Mouse (Mus musculus) cerebellum, postnatal 14 days (tissue): ENCODE measurements around the gene Nkpd1.
A peak's percentile ranks its signal among the peaks of the same experiment; 100 is the strongest.
"Not testable (repeated sequence)": the region's sequence is repeated elsewhere in the genome, so short reads cannot be mapped to it uniquely, and the experiment has no call there.

Source experiments
- DNase-seq, 2 experiments: peaks; one replicate each; pipeline ENCODE4 v3.0.0; 2021; ENCODE audit warnings: mixed read lengths in 2 of 2

Gene Nkpd1

GRCm38 (mm10) chr7:19506969-19507611 lies 10.5 kb upstream of the Nkpd1 start:
- peak; percentile 65 to 76 for DNase-seq

GRCm38 (mm10) chr7:19507612-19507981 lies 10.0 kb upstream of the Nkpd1 start:
- DNase-seq = no peak

GRCm38 (mm10) chr7:19508150-19508923 lies 9.3 kb upstream of the Nkpd1 start, which contains the start of the genes Bloc1s3 and Trappc6a:
TSS of gene Bloc1s3 (minus strand) at chr7:19508367.
TSS of gene Trappc6a (plus strand) at chr7:19508395.
- peak; percentile 95 to 96 for DNase-seq

GRCm38 (mm10) chr7:19508924-19509568 lies 8.6 kb upstream of the Nkpd1 start:
- DNase-seq = no peak

GRCm38 (mm10) chr7:19509786-19510185 lies 7.9 kb upstream of the Nkpd1 start:
- DNase-seq = no peak

GRCm38 (mm10) chr7:19511934-19512333 lies 5.7 kb upstream of the Nkpd1 start:
- not testable (repeated sequence) for DNase-seq

- DNase-seq = no peak
These were observed 5.3 kb upstream of the Nkpd1 start for GRCm38 (mm10) chr7:19512353-19512752.

GRCm38 (mm10) chr7:19520032-19520431 lies 2.4 kb downstream of the Nkpd1 start:
- DNase-seq = peak in 1 of 2 experiments; percentile 12

GRCm38 (mm10) chr7:19523017-19523756 lies 5.5 kb downstream of the Nkpd1 start:
- peak in 1 of 2 experiments; percentile 62 for DNase-seq

- DNase-seq = peak; percentile 52 to 61
These were observed 6.2 kb downstream of the Nkpd1 start for GRCm38 (mm10) chr7:19523757-19524419.

GRCm38 (mm10) chr7:19524420-19525104 lies 6.9 kb downstream of the Nkpd1 start:
- DNase-seq = no peak

GRCm38 (mm10) chr7:19525105-19525481 lies 7.5 kb downstream of the Nkpd1 start:
- no peak for DNase-seq

- no peak for DNase-seq
These were observed 13.4 kb downstream of the Nkpd1 start for GRCm38 (mm10) chr7:19531077-19531476.

GRCm38 (mm10) chr7:19532240-19532639 lies 14.6 kb downstream of the Nkpd1 start:
- peak in 1 of 2 experiments; percentile 39 for DNase-seq

- no peak for DNase-seq
These were observed 17.0 kb downstream of the Nkpd1 start for GRCm38 (mm10) chr7:19534676-19535075.

- DNase-seq = peak; percentile 52 to 64
These were observed 23.3 kb downstream of the Nkpd1 start for GRCm38 (mm10) chr7:19540771-19541566.

- peak in 1 of 2 experiments; percentile 45 for DNase-seq
These were observed 24.1 kb downstream of the Nkpd1 start for GRCm38 (mm10) chr7:19541681-19542154.

- peak; percentile 78 to 86 for DNase-seq
These were observed 24.6 kb downstream of the Nkpd1 start for GRCm38 (mm10) chr7:19542155-19542691.

GRCm38 (mm10) chr7:19543584-19543983 lies 25.9 kb downstream of the Nkpd1 start:
- peak in 1 of 2 experiments; percentile 63 for DNase-seq

- no peak for DNase-seq
These were observed 28.4 kb downstream of the Nkpd1 start for GRCm38 (mm10) chr7:19546007-19546406.
